Mouse (Mus musculus) stomach, embryonic 15.5 days (tissue): ENCODE data around the gene Sympk. TPM values are rescaled to one million over a fixed set of nuclear protein-coding genes. Genes with fewer than 3 reads are reported as not detected.
A peak's percentile ranks its signal among the peaks of the same experiment; 100 is the strongest.
"Not testable (repeated sequence)": the region's sequence is repeated elsewhere in the genome, so short reads cannot be mapped to it uniquely, and the experiment has no call there.

Experiments
- ATAC-seq: fragments of 200-750 bp; cut with Nextera tagmentation; 2 replicates; pipeline ENCODE4 v1.8.0; 2017; ENCODE audit warnings: low read depth, moderate number of reproducible peaks, moderate TSS enrichment; ENCODE audit not compliant: insufficient read depth, low FRiP score
- H3K27ac ChIP-seq: fragments of 300-500 bp; sonication (generic); 2 replicates; pipeline ENCODE4 v1.5.1; 2015; ENCODE audit warnings: mild to moderate bottlenecking, inconsistent platforms
- H3K27me3 ChIP-seq: fragments of 300-500 bp; sonication (generic); replicated peaks from 2 replicates; pipeline ENCODE4 v1.6.1; 2015; ENCODE audit warnings: inconsistent platforms
- H3K36me3 ChIP-seq: fragments of 300-500 bp; sonication (generic); 2 replicates; pipeline ENCODE4 v1.6.1; 2015; ENCODE audit warnings: inconsistent platforms
- H3K4me1 ChIP-seq: fragments of 300-500 bp; sonication (generic); 2 replicates; pipeline ENCODE4 v1.6.1; 2015; ENCODE audit warnings: inconsistent platforms
- H3K4me2 ChIP-seq: fragments of 300-500 bp; sonication (generic); 2 replicates; pipeline ENCODE4 v1.6.1; 2015; ENCODE audit warnings: mild to moderate bottlenecking, inconsistent platforms
- H3K4me3 ChIP-seq: fragments of 300-500 bp; sonication (generic); replicated peaks from 2 replicates; pipeline ENCODE4 v1.5.1; 2015; ENCODE audit warnings: inconsistent platforms
- H3K9ac ChIP-seq: fragments of 300-500 bp; sonication (generic); 2 replicates; pipeline ENCODE4 v1.6.1; 2015; ENCODE audit warnings: inconsistent platforms
- H3K9me3 ChIP-seq: fragments of 300-500 bp; sonication (generic); 2 replicates; pipeline ENCODE4 v1.6.1; 2016; ENCODE audit warnings: inconsistent platforms
- WGBS: fragments of 180-500 bp; shearing (Covaris S2); methylation state at CpG from one replicate; pipeline ENCODE4 v1.1.7; 2015; 5-methylcytosine and 5-hydroxymethylcytosine counted together
- polyA plus RNA-seq: library from polyadenylated mRNA; unstranded; fragments of >200 nt; fragmentation: Nextera tagmentation; extraction: Ambion mirVana; gene quantifications from 2 replicates; pipeline ENCODE4 v1.2.1, GENCODE M21; 2015

The Sympk gene
- polyA plus RNA-seq, 1 experiment from 2014 or later = 28.1 TPM

GRCm38 (mm10) chr7:19054777-19055076 is 30.6 kb downstream of the Sympk start:
- Histone ChIP-seq H3K27ac (no peak overlapping the region), H3K36me3 (peaks cover 25% of the 10 kb centered on the region; the same call in 1 of the 2 replicates), H3K27me3 (no peaks in the 10 kb centered on the region), H3K4me1 (0 out of 2 replicates have a peak, but pooled peaks cover 5% of the 10 kb centered on the region), H3K9ac (no peak overlapping the region), H3K4me3 (no peak overlapping the region), H3K4me2 (peak overlapping the region; percentile 37), H3K9me3 (no peaks in the 10 kb centered on the region)
- ATAC-seq = no peak
- 70% methylated on average over 9 of the region's 9 CpGs for WGBS

DNA sequence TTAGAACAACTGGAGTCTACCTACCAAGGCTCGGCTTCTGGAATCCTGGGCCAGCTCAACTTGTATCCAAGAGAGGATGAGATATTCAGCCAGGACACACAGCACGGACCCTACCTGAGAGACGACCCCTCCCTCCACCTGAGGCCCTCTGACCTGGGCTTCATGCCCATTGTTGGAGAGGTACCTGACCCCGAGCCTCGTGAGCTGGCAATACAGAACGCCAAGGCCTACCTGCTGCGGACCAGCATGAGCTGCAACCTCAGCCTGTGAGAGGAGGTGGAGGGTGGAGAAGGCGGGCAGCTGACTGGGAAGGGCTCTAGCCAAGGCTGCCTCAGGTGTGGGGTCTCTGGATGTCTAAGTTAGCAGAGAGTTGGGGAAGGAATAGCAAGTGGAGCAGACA is 30.9 kb downstream of the Sympk start:
- no peak overlapping the region for H3K9ac ChIP-seq
- no peak overlapping the region for H3K4me3 ChIP-seq
- no peaks in the 10 kb centered on the region for H3K9me3 ChIP-seq
- no peak overlapping the region for H3K27ac ChIP-seq
- H3K4me2 ChIP-seq = no peak overlapping the region
- no peak for ATAC-seq
- H3K4me1 ChIP-seq = 0 out of 2 replicates have a peak, but pooled peaks cover 5% of the 10 kb centered on the region
- H3K27me3 ChIP-seq = no peaks in the 10 kb centered on the region
- H3K36me3 ChIP-seq = peaks cover 21% of the 10 kb centered on the region; the same call in 1 of the 2 replicates
- whole genome bisulfite sequencing = 87% methylated on average over 8 of the region's 8 CpGs

GRCm38 (mm10) chr7:19057405-19057804 is 33.2 kb downstream of the Sympk start:
- 0 out of 2 replicates have a peak, but pooled peaks cover 6% of the 10 kb centered on the region for H3K36me3 ChIP-seq
- H3K27ac ChIP-seq = no peak overlapping the region
- H3K27me3 ChIP-seq = no peaks in the 10 kb centered on the region
- no peak for ATAC-seq
- no peaks in the 10 kb centered on the region for H3K9me3 ChIP-seq
- H3K4me3 ChIP-seq = no peak overlapping the region
- H3K4me1 ChIP-seq = 0 out of 2 replicates have a peak, but pooled peaks cover 5% of the 10 kb centered on the region
- H3K4me2 ChIP-seq = no peak overlapping the region
- WGBS = 80% methylated on average over 10 of the region's 10 CpGs
- no peak overlapping the region for H3K9ac ChIP-seq

GRCm38 (mm10) chr7:19065896-19066295 is 41.7 kb downstream of the Sympk start:
- no peak for ATAC-seq
- Histone ChIP-seq H3K9ac (no peak overlapping the region), H3K27ac (no peak overlapping the region), H3K4me2 (peak overlapping the region; percentile 31), H3K27me3 (peaks cover 33% of the 10 kb centered on the region), H3K36me3 (no peaks in the 10 kb centered on the region), H3K4me1 (no peaks in the 10 kb centered on the region), H3K9me3 (no peaks in the 10 kb centered on the region), H3K4me3 (0 out of 2 replicates have a peak overlapping the region, but pooled peaks have one; percentile 1)
- WGBS = 43% methylated on average over 13 of the region's 13 CpGs

DNA sequence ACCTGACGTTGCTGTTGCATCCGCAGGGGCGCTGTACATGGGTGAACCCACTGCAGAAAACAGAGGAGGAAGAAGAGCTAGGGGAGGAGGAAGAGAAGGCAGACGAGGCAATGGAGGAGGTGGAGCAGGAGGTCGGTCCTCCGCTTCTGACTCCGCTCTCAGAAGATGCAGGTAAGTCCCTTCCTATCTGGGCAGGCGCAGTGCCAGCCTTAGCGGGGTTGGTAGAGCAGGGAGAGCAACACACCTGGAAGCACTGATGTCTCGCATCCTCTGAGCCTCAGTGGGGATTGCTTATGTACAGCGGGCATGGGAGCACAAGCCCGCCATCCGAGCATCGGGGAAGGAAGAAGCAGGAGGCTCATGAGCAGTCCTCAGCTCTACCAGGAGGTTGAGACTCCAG is 42.9 kb downstream of the Sympk start:
- WGBS = 36% methylated on average over 14 of the region's 14 CpGs
- H3K9ac ChIP-seq = no peak overlapping the region

DNA sequence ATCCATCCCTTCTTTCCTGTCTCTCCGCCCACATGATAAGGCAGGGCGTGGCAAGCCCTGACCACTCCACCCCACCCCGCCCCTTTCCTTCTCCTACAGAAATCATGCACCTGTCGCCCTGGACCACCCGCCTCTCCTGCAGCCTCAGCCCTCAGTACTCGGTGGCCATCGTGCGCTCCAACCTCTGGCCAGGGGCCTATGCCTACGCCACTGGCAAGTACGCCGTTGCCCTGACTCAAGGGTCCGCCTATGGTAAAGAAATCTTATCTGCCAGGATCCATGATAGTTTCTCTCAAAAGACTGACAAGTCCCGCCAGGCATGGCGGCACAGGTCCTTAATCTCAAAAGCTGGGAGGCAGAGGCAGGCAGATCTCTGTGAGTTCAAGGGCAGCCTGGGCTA is 43.8 kb downstream of the Sympk start:
- H3K27ac ChIP-seq = no peak overlapping the region
- H3K27me3 ChIP-seq = peaks cover 33% of the 10 kb centered on the region
- ATAC-seq = no peak
- H3K36me3 ChIP-seq = no peaks in the 10 kb centered on the region
- H3K4me3 ChIP-seq = no peak overlapping the region
- no peaks in the 10 kb centered on the region for H3K9me3 ChIP-seq
- 58% methylated on average over 14 of the region's 14 CpGs for WGBS
- H3K4me1 ChIP-seq = no peaks in the 10 kb centered on the region
- H3K4me2 ChIP-seq = no peak overlapping the region
- no peak overlapping the region for H3K9ac ChIP-seq

More for the DNA sequence above, 42.9 kb downstream of the Sympk start:
- no peaks in the 10 kb centered on the region for H3K4me1 ChIP-seq
- ATAC-seq = no peak
- no peak overlapping the region for H3K4me3 ChIP-seq
- no peak overlapping the region for H3K27ac ChIP-seq
- no peaks in the 10 kb centered on the region for H3K9me3 ChIP-seq
- no peak overlapping the region for H3K4me2 ChIP-seq
- peaks cover 33% of the 10 kb centered on the region for H3K27me3 ChIP-seq
- no peaks in the 10 kb centered on the region for H3K36me3 ChIP-seq

DNA sequence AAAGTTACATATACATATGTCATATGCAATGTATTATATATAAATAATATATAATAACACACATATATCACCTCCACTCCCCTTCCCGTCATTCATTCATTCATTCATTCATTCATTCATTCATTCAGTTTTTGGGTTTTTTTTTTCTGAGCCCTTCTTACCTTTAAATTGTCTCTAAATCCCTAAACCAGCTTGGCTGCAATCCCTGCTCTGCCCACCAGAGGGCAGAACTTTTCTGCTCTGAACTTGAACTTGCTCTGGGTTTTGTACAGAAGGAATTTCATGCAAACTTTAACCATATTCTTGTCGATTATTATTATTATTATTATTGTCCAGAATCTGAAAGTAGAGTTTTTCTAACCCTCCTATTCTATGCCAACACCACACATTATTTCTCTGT is 44.5 kb downstream of the Sympk start:
- peaks cover 33% of the 10 kb centered on the region for H3K27me3 ChIP-seq
- H3K9ac ChIP-seq = no peak overlapping the region
- H3K27ac ChIP-seq = no peak overlapping the region
- H3K4me3 ChIP-seq = no peak overlapping the region
- no peak for ATAC-seq
- H3K9me3 ChIP-seq = no peaks in the 10 kb centered on the region
- 5% methylated on average over 2 of the region's 2 CpGs for WGBS
- no peaks in the 10 kb centered on the region for H3K4me1 ChIP-seq
- H3K4me2 ChIP-seq = no peak overlapping the region
- no peaks in the 10 kb centered on the region for H3K36me3 ChIP-seq

DNA sequence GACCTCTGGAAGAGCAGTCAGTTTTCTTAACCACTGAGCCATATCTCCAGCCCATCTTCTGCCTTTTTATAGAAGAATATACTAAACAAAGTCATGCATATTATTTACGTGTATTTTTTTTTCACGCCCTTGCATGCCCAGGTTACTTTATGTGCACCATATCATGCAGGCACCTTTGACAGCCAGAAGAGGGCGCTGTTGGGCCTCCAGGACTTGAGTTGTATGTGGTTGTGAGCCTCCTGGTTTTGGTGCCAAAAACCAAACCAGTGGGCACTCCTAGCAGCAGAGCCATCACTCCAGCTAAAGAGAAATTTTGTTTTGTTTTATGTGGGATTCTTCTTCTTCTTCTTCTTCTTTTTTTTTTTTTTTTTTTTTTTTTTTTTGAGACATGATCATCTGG is 45.3 kb downstream of the Sympk start:
- Histone ChIP-seq H3K9me3 (no peaks in the 10 kb centered on the region), H3K4me1 (no peaks in the 10 kb centered on the region), H3K4me2 (no peak overlapping the region), H3K36me3 (no peaks in the 10 kb centered on the region), H3K27me3 (peaks cover 30% of the 10 kb centered on the region), H3K4me3 (no peak overlapping the region), H3K27ac (no peak overlapping the region), H3K9ac (no peak overlapping the region)
- 41% methylated on average over 3 of the region's 3 CpGs for WGBS
- no peak for ATAC-seq

DNA sequence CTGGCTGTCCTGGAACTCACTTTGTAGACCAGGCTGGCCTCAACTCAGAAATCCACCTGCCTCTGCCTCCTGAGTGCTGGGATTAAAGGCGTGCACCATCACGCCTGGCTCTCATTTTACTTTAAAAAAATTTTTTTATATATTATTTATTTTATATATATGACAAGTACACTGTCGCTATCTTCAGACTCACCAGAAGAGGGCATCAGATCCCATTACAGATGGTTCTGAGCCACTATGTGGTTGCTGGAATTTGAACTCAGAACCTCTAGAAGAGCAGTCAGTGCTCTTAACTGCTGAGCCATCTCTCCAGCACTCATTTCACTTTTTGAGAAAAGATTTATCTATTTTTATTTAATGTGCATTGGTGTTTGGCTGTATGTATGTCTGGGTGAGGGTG is 46.8 kb downstream of the Sympk start:
- ATAC-seq, H3K4me3 ChIP-seq, H3K9me3 ChIP-seq, H3K36me3 ChIP-seq, H3K4me1 ChIP-seq, H3K9ac ChIP-seq, H3K4me2 ChIP-seq, H3K27ac ChIP-seq: not testable (repeated sequence)
- H3K27me3 ChIP-seq = peaks cover 14% of the 10 kb centered on the region
- WGBS = 44% methylated on average over 3 of the region's 3 CpGs

- Histone ChIP-seq H3K9ac (no peak overlapping the region), H3K4me3 (no peak overlapping the region), H3K36me3 (peaks cover 6% of the 10 kb centered on the region), H3K27ac (no peak overlapping the region), H3K9me3 (no peaks in the 10 kb centered on the region), H3K4me1 (peaks cover 20% of the 10 kb centered on the region), H3K27me3 (no peaks in the 10 kb centered on the region), H3K4me2 (no peak overlapping the region)
- WGBS = 74% methylated on average over 9 of the region's 9 CpGs
- ATAC-seq = no peak
Measured at GRCm38 (mm10) chr7:19073504-19073903, 49.3 kb downstream of the Sympk start.

DNA sequence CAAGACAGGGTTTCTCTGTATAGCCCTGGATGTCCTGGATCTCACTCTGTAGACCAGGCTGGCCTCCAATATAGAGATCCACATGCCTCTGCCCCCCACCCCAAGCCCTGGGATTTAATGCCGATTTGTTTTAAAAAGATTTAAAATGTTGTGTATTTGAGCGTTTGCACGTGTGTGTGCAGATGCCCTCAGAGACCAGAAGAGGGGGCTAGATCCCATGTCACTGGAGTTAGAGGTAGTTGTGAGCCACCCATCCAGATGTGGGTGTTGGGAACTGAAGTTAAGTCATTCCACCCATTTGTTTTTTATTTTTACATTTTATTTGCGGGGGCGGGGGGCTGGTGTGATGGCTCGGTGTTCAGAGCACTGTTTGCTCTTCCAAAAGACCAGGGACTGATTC is 50.3 kb downstream of the Sympk start:
- Histone ChIP-seq H3K9me3 (no peaks in the 10 kb centered on the region), H3K4me1 (peaks cover 20% of the 10 kb centered on the region), H3K36me3 (peaks cover 13% of the 10 kb centered on the region), H3K27me3 (no peaks in the 10 kb centered on the region), H3K27ac (no peak overlapping the region), H3K4me3 (no peak overlapping the region), H3K9ac (no peak overlapping the region), H3K4me2 (no peak overlapping the region)
- no peak for ATAC-seq
- WGBS = 90% methylated on average over 6 of the region's 6 CpGs

GRCm38 (mm10) chr7:19075231-19075630 is 51.1 kb downstream of the Sympk start:
- Histone ChIP-seq H3K9me3 (no peaks in the 10 kb centered on the region), H3K9ac (no peak overlapping the region)
- no peak for ATAC-seq

More at GRCm38 (mm10) chr7:19075231-19075630, 51.1 kb downstream of the Sympk start:
- H3K36me3 ChIP-seq = peaks cover 19% of the 10 kb centered on the region
- no peak overlapping the region for H3K27ac ChIP-seq
- H3K4me3 ChIP-seq = peak overlapping the region; percentile 66
- peak overlapping the region; percentile 80 for H3K4me2 ChIP-seq
- WGBS = 46% methylated on average over 5 of the region's 5 CpGs
- H3K4me1 ChIP-seq = peaks cover 20% of the 10 kb centered on the region
- H3K27me3 ChIP-seq = no peaks in the 10 kb centered on the region
